Mouse (Mus musculus) lung, adult 2 months (tissue): ENCODE measurements around the gene Nacc1.

Source experiments
- CTCF ChIP-seq: fragments of 200-500 bp; IDR thresholded peaks from 2 replicates; pipeline ENCODE4 v1.5.1; 2011; ENCODE audit warnings: mild to moderate bottlenecking, low read length, control low read depth; ENCODE audit not compliant: insufficient read depth
- POLR2A ChIP-seq: fragments of 200-500 bp; IDR thresholded peaks from 2 replicates; pipeline ENCODE4 v1.6.1; 2011; ENCODE audit warnings: low read depth, mild to moderate bottlenecking, control low read depth, low read length, borderline replicate concordance; ENCODE audit errors: extremely low read depth

- no peak for TF ChIP-seq POLR2A
- no peak for TF ChIP-seq CTCF
Observed at GRCm38 (mm10) chr8:84708071-84708541, 20.4 kb upstream of the Nacc1 start.
